In the genomic region with DNA sequence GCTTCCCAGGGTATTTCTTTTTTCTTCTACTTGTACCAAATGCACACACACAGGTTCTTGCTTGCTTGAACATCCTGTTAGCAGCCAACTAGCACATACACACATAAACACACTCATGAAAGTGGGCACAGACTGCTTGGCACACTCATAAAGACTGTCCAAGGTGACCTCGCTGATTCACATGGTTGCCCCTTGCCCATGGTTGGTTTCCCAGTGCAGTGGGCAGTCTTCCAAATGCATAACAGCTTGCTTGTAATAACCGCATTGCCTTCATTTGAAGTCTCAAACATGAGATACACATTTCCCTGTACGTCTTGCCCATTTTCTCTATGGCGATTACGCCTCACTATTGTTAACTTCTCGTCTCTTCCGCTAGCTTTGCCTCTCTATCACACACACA, we compare ENCODE assay signal across 30 mouse cellular contexts.
DNase-seq lines count a peak whose midpoint lies in the region; ATAC-seq and TF ChIP-seq lines count a peak whose summit lies in the region.
"Had no signal": no experiment of that assay in that cellular context is flagged by ENCODE, and none has a peak within 500 bp of the region (broad histone marks: within the 10 kb centered on the region; RNA-seq: fewer than 3 reads in every experiment).

No protein-coding gene starts in this region.

- ATAC-seq in forebrain, embryonic 16.5 days: 0 out of 2 replicates have a peak, but pooled peaks have one; percentile 9
- ATAC-seq in forebrain, embryonic 11.5 days (replicated peaks; ENCODE audit: low FRiP score): no peak
- no peak for ATAC-seq in kidney, embryonic 14.5 days (ENCODE audit: low FRiP score, low TSS enrichment)
- ATAC-seq in midbrain, postnatal 0 days (ENCODE audit: low FRiP score): no peak
- ATAC-seq in midbrain, embryonic 11.5 days (ENCODE audit: low FRiP score): no peak
- ATAC-seq: activated CD4-positive, CD25-positive, alpha-beta regulatory T cell, adult 4 months; lung, postnatal 0 days; midbrain, embryonic 15.5 days had no signal

- H3K36me3 ChIP-seq in forebrain, embryonic 16.5 days (ENCODE audit: control insufficient read depth, insufficient read depth): no peaks in the 10 kb centered on the region
- H3K36me3 ChIP-seq in forebrain, embryonic 11.5 days (ENCODE audit: control insufficient read depth, insufficient read depth, low read length): no peaks in the 10 kb centered on the region
- H3K36me3 ChIP-seq in kidney, adult 2 months (ENCODE audit: control insufficient read depth, insufficient read depth, low read length): no peaks in the 10 kb centered on the region
- H3K36me3 ChIP-seq in kidney, embryonic 14.5 days (ENCODE audit: control insufficient read depth, insufficient read depth, low read length): no peaks in the 10 kb centered on the region
- H3K36me3 ChIP-seq in midbrain, postnatal 0 days (ENCODE audit: insufficient read depth, low read length): no peaks in the 10 kb centered on the region
- H3K36me3 ChIP-seq in midbrain, embryonic 11.5 days (ENCODE audit: control insufficient read depth, insufficient read depth, low read length): no peaks in the 10 kb centered on the region
- H3K36me3 ChIP-seq: limb, embryonic 10.5 days; limb, embryonic 15.5 days; liver, embryonic 13.5 days; midbrain, embryonic 15.5 days had no signal

- WGBS in forebrain, embryonic 16.5 days: 71% methylated on average over 7 of the region's 7 CpGs
- 97% methylated on average over 7 of the region's 7 CpGs for WGBS in forebrain, embryonic 11.5 days
- 63% methylated on average over 7 of the region's 7 CpGs for WGBS in kidney, adult 2 months
- WGBS in kidney, embryonic 14.5 days: 90% methylated on average over 7 of the region's 7 CpGs
- 90% methylated on average over 7 of the region's 7 CpGs for WGBS in midbrain, postnatal 0 days
- WGBS in midbrain, embryonic 11.5 days: 97% methylated on average over 7 of the region's 7 CpGs

- H3K4me1 ChIP-seq in forebrain, embryonic 16.5 days (replicated peaks; ENCODE audit: control insufficient read depth, insufficient read depth, low read length): peaks cover 5% of the 10 kb centered on the region
- H3K4me1 ChIP-seq in forebrain, embryonic 11.5 days (replicated peaks; ENCODE audit: control insufficient read depth, insufficient read depth, low read length): no peaks in the 10 kb centered on the region
- H3K4me1 ChIP-seq in kidney, adult 2 months (ENCODE audit: control insufficient read depth, insufficient read depth, low read length): no peaks in the 10 kb centered on the region
- H3K4me1 ChIP-seq in kidney, embryonic 14.5 days (ENCODE audit: control insufficient read depth, insufficient read depth, low read length): no peaks in the 10 kb centered on the region
- no peaks in the 10 kb centered on the region for H3K4me1 ChIP-seq in midbrain, postnatal 0 days (ENCODE audit: insufficient read depth, low read length)
- H3K4me1 ChIP-seq in midbrain, embryonic 11.5 days (ENCODE audit: control insufficient read depth, insufficient read depth, low read length): no peaks in the 10 kb centered on the region
- H3K4me1 ChIP-seq: limb, embryonic 10.5 days; limb, embryonic 15.5 days; liver, embryonic 13.5 days; megakaryocyte, embryonic 14.5 days had no signal

- no peak for DNase-seq in forebrain, embryonic 11.5 days (ENCODE audit: low spot score)
- peak; percentile 47 for DNase-seq in kidney, adult 2 months
- peak; percentile 63 for DNase-seq in midbrain, postnatal 0 days (ENCODE audit: low spot score)
- DNase-seq in midbrain, embryonic 11.5 days (ENCODE audit: low spot score, missing footprints): no peak
- DNase-seq in kidney, postnatal 36 days: peak; percentile 11 to 22
- no peak for DNase-seq in adrenal gland, postnatal 10 days
- DNase-seq: adrenal gland, adult 2 months; cerebellum, adult 11-12 months; cerebellum, postnatal 25 days; gastrocnemius, adult 2 months; gastrocnemius, postnatal 36 days; heart, adult 18-20 months; heart, postnatal 36 days; liver, embryonic 13.5 days; lung, adult 18-20 months; lung, postnatal 4 days; right cerebral cortex, adult 18-20 months; spleen, adult 18-20 months; thymus, postnatal 14 days had no signal

- H3K27ac ChIP-seq in forebrain, embryonic 16.5 days (ENCODE audit: low read length): no peak overlapping the region
- no peak overlapping the region for H3K27ac ChIP-seq in forebrain, embryonic 11.5 days (ENCODE audit: low read depth, low read length)
- H3K27ac ChIP-seq in kidney, adult 2 months (ENCODE audit: insufficient read depth, low read depth, low read length): no peak overlapping the region
- H3K27ac ChIP-seq in kidney, embryonic 14.5 days (ENCODE audit: low read depth, low read length): no peak overlapping the region
- no peak overlapping the region for H3K27ac ChIP-seq in midbrain, postnatal 0 days (ENCODE audit: low read depth, low read length)
- no peak overlapping the region for H3K27ac ChIP-seq in midbrain, embryonic 11.5 days (ENCODE audit: low read depth, low read length)
- H3K27ac ChIP-seq: gastrocnemius, adult 2 months; hindbrain, embryonic 14.5 days; limb, embryonic 10.5 days; limb, embryonic 15.5 days; liver, embryonic 13.5 days; midbrain, embryonic 15.5 days had no signal

- TF ChIP-seq CTCF in kidney, adult 2 months (conservative IDR thresholded peaks at IDR 0.05; ENCODE audit: insufficient read depth, insufficient read length, low read depth, low read length): no peak
- no peak for TF ChIP-seq CTCF in midbrain, postnatal 0 days (IDR thresholded peaks at IDR 0.05)

- no peaks in the 10 kb centered on the region for H3K9me3 ChIP-seq in forebrain, embryonic 16.5 days (ENCODE audit: control insufficient read depth, low read length)
- no peaks in the 10 kb centered on the region for H3K9me3 ChIP-seq in forebrain, embryonic 11.5 days (ENCODE audit: control insufficient read depth, low read length)
- no peaks in the 10 kb centered on the region for H3K9me3 ChIP-seq in kidney, embryonic 14.5 days (ENCODE audit: control insufficient read depth, low read length)
- no peaks in the 10 kb centered on the region for H3K9me3 ChIP-seq in midbrain, postnatal 0 days (ENCODE audit: low read length)
- H3K9me3 ChIP-seq in midbrain, embryonic 11.5 days (ENCODE audit: control insufficient read depth, low read length): no peaks in the 10 kb centered on the region
- H3K9me3 ChIP-seq: limb, embryonic 10.5 days; limb, embryonic 15.5 days; liver, embryonic 13.5 days; midbrain, embryonic 15.5 days had no signal

- H3K27me3 ChIP-seq in forebrain, embryonic 16.5 days (replicated peaks; ENCODE audit: control insufficient read depth, insufficient read depth, low read length): no peaks in the 10 kb centered on the region
- no peaks in the 10 kb centered on the region for H3K27me3 ChIP-seq in forebrain, embryonic 11.5 days (ENCODE audit: control insufficient read depth, insufficient read depth, low read length)
- no peaks in the 10 kb centered on the region for H3K27me3 ChIP-seq in kidney, adult 2 months (replicated peaks; ENCODE audit: control insufficient read depth, insufficient read depth, low read length)
- H3K27me3 ChIP-seq in kidney, embryonic 14.5 days (ENCODE audit: control insufficient read depth, insufficient read depth, low read length): no peaks in the 10 kb centered on the region
- H3K27me3 ChIP-seq in midbrain, postnatal 0 days (ENCODE audit: insufficient read depth, low read length): no peaks in the 10 kb centered on the region
- no peaks in the 10 kb centered on the region for H3K27me3 ChIP-seq in midbrain, embryonic 11.5 days (ENCODE audit: control insufficient read depth, insufficient read depth, low read length)
- H3K27me3 ChIP-seq: CH12.LX; limb, embryonic 15.5 days; megakaryocyte, embryonic 14.5 days; midbrain, embryonic 15.5 days had no signal

- no peak overlapping the region for H3K9ac ChIP-seq in forebrain, embryonic 16.5 days (replicated peaks; ENCODE audit: low read depth, low read length)
- H3K9ac ChIP-seq in forebrain, embryonic 11.5 days (ENCODE audit: low read length): no peak overlapping the region
- no peak overlapping the region for H3K9ac ChIP-seq in kidney, embryonic 14.5 days (ENCODE audit: low read depth, low read length)
- no peak overlapping the region for H3K9ac ChIP-seq in midbrain, postnatal 0 days (replicated peaks; ENCODE audit: low read length, poor library complexity, severe bottlenecking)
- H3K9ac ChIP-seq in midbrain, embryonic 11.5 days (ENCODE audit: low read length): no peak overlapping the region
- H3K9ac ChIP-seq: hindbrain, embryonic 14.5 days; limb, embryonic 15.5 days; liver, embryonic 13.5 days; midbrain, embryonic 15.5 days had no signal

- H3K4me2 ChIP-seq in forebrain, embryonic 16.5 days (ENCODE audit: low read length): no peak overlapping the region
- no peak overlapping the region for H3K4me2 ChIP-seq in forebrain, embryonic 11.5 days (ENCODE audit: low read depth, low read length, severe bottlenecking)
- no peak overlapping the region for H3K4me2 ChIP-seq in kidney, embryonic 14.5 days (replicated peaks; ENCODE audit: low read depth, low read length)
- no peak overlapping the region for H3K4me2 ChIP-seq in midbrain, postnatal 0 days (ENCODE audit: low read depth, low read length, poor library complexity, severe bottlenecking)
- no peak overlapping the region for H3K4me2 ChIP-seq in midbrain, embryonic 11.5 days
- H3K4me2 ChIP-seq: heart, embryonic 11.5 days; hindbrain, embryonic 14.5 days; limb, embryonic 15.5 days; liver, embryonic 13.5 days; midbrain, embryonic 15.5 days had no signal

- no peak overlapping the region for H3K4me3 ChIP-seq in forebrain, embryonic 16.5 days (replicated peaks; ENCODE audit: low read length)
- no peak overlapping the region for H3K4me3 ChIP-seq in forebrain, embryonic 11.5 days (ENCODE audit: low read depth, low read length)
- no peak overlapping the region for H3K4me3 ChIP-seq in kidney, adult 2 months (ENCODE audit: insufficient read depth, low read depth, low read length)
- H3K4me3 ChIP-seq in kidney, embryonic 14.5 days (ENCODE audit: low read length): no peak overlapping the region
- no peak overlapping the region for H3K4me3 ChIP-seq in midbrain, postnatal 0 days (ENCODE audit: low read depth, low read length)
- no peak overlapping the region for H3K4me3 ChIP-seq in midbrain, embryonic 11.5 days (ENCODE audit: low read depth, low read length)
- H3K4me3 ChIP-seq: gastrocnemius, adult 2 months; limb, embryonic 10.5 days; limb, embryonic 15.5 days; liver, embryonic 13.5 days; megakaryocyte, embryonic 14.5 days; midbrain, embryonic 15.5 days had no signal

- no peak for TF ChIP-seq POLR2A in kidney, adult 2 months (IDR thresholded peaks at IDR 0.05; ENCODE audit: low read depth, low read length)

Comparison
In these comparisons a context has a peak if more than half of its experiments do, and no peak if none do; other contexts are left out.
1. DNase-seq: peak in kidney, adult 2 months (single experiment), midbrain, postnatal 0 days (single experiment) and kidney, postnatal 36 days (2 of 2); none in forebrain, embryonic 11.5 days (single experiment), midbrain, embryonic 11.5 days (single experiment) and adrenal gland, postnatal 10 days (single experiment).